In genomic region chr10:118961713-118962181, GRCm38 (mm10) we compare ENCODE assay signal across 12 mouse cellular contexts.
DNase-seq lines count a peak whose midpoint lies in the region; ATAC-seq and TF ChIP-seq lines count a peak whose summit lies in the region.
"Had no signal": no experiment of that assay in that cellular context is flagged by ENCODE, and none has a peak within 500 bp of the region (broad histone marks: within the 10 kb centered on the region; RNA-seq: fewer than 3 reads in every experiment).

No protein-coding gene starts in this region.

- no peak overlapping the region for H3K4me2 ChIP-seq in forebrain, embryonic 13.5 days
- H3K4me2 ChIP-seq in hindbrain, postnatal 0 days (ENCODE audit: low read depth, low read length), result no peak overlapping the region
- H3K4me2 ChIP-seq in neural tube, embryonic 12.5 days (replicated peaks), result peak overlapping the region; percentile 10; the same call in 1 of the 2 replicates

- H3K27ac ChIP-seq in forebrain, embryonic 13.5 days, result 0 out of 2 replicates have a peak overlapping the region, but pooled peaks have one; percentile 2
- no peak overlapping the region for H3K27ac ChIP-seq in hindbrain, postnatal 0 days
- no peak overlapping the region for H3K27ac ChIP-seq in neural tube, embryonic 12.5 days

- 7% methylated on average over 7 of the region's 7 CpGs for WGBS in forebrain, embryonic 13.5 days
- 22% methylated on average over 7 of the region's 7 CpGs for WGBS in hindbrain, postnatal 0 days
- WGBS in neural tube, embryonic 12.5 days, result 13% methylated on average over 7 of the region's 7 CpGs

- peak; percentile 68 for DNase-seq in embryo, embryonic 11 days
- peak; percentile 45 for DNase-seq in hindbrain, postnatal 0 days (ENCODE audit: low spot score)
- DNase-seq in spleen, adult 18-20 months, result no peak
- no peak for DNase-seq in gastrocnemius, postnatal 25 days
- DNase-seq in testis, postnatal 14 days (ENCODE audit: low spot score), result no peak
- DNase-seq in lung, postnatal 25 days (ENCODE audit: low spot score), result no peak
- DNase-seq: heart, postnatal 10 days; kidney, adult 2 months; layer of hippocampus, adult 9-11 months; thymus, adult 2 months had no signal

- no peaks in the 10 kb centered on the region for H3K9me3 ChIP-seq in forebrain, embryonic 13.5 days (replicated peaks)
- no peaks in the 10 kb centered on the region for H3K9me3 ChIP-seq in hindbrain, postnatal 0 days (ENCODE audit: low read length)
- no peaks in the 10 kb centered on the region for H3K9me3 ChIP-seq in neural tube, embryonic 12.5 days

- TF ChIP-seq CTCF in hindbrain, postnatal 0 days (IDR thresholded peaks at IDR 0.05; ENCODE audit: low read depth), result no peak

- no peak overlapping the region for H3K9ac ChIP-seq in forebrain, embryonic 13.5 days
- H3K9ac ChIP-seq in hindbrain, postnatal 0 days (replicated peaks; ENCODE audit: low read length), result no peak overlapping the region
- no peak overlapping the region for H3K9ac ChIP-seq in neural tube, embryonic 12.5 days

- no peak overlapping the region for H3K4me3 ChIP-seq in forebrain, embryonic 13.5 days
- H3K4me3 ChIP-seq in hindbrain, postnatal 0 days (ENCODE audit: low read length), result no peak overlapping the region
- no peak overlapping the region for H3K4me3 ChIP-seq in neural tube, embryonic 12.5 days

- ATAC-seq in forebrain, embryonic 13.5 days, result peak; percentile 76
- ATAC-seq in hindbrain, postnatal 0 days, result peak; percentile 64
- ATAC-seq in neural tube, embryonic 12.5 days (ENCODE audit: low FRiP score, low read depth), result peak; percentile 96

- H3K36me3 ChIP-seq in forebrain, embryonic 13.5 days (ENCODE audit: poor library complexity, severe bottlenecking), result no peaks in the 10 kb centered on the region
- no peaks in the 10 kb centered on the region for H3K36me3 ChIP-seq in hindbrain, postnatal 0 days (ENCODE audit: insufficient read depth, low read length)
- H3K36me3 ChIP-seq in neural tube, embryonic 12.5 days, result no peaks in the 10 kb centered on the region

- H3K27me3 ChIP-seq in forebrain, embryonic 13.5 days, result peaks cover 9% of the 10 kb centered on the region
- no peaks in the 10 kb centered on the region for H3K27me3 ChIP-seq in hindbrain, postnatal 0 days (ENCODE audit: insufficient read depth, low read length)
- H3K27me3 ChIP-seq in neural tube, embryonic 12.5 days (replicated peaks), result no peaks in the 10 kb centered on the region

- peaks cover 30% of the 10 kb centered on the region for H3K4me1 ChIP-seq in forebrain, embryonic 13.5 days
- H3K4me1 ChIP-seq in hindbrain, postnatal 0 days (ENCODE audit: insufficient read depth, low read length), result peaks cover 7% of the 10 kb centered on the region
- peaks cover 23% of the 10 kb centered on the region for H3K4me1 ChIP-seq in neural tube, embryonic 12.5 days

Comparison
In these comparisons a context has a peak if more than half of its experiments do, and no peak if none do; other contexts are left out.
1. DNase-seq: peak in embryo, embryonic 11 days (single experiment) and hindbrain, postnatal 0 days (single experiment); none in spleen, adult 18-20 months (0 of 2), gastrocnemius, postnatal 25 days (single experiment), testis, postnatal 14 days (single experiment) and lung, postnatal 25 days (single experiment).
2. Peak in every context shown above with its lines, with median percentiles within 50 percentile points of each other: ATAC-seq.